Mouse (Mus musculus): Measurements from ENCODE around the gene Iqcn.
A peak's percentile ranks its signal among the peaks of the same experiment; 100 is the strongest.

GRCm38 (mm10) chr8:70700555-70700922 lies 2.7 kb upstream of the Iqcn start:
- TF ChIP-seq RCOR1 (IDR thresholded peaks at IDR 0.05; ENCODE audit: low read depth, low read length) = no peak
- TF ChIP-seq RAD21 (IDR thresholded peaks at IDR 0.05; ENCODE audit: low read depth, low read length) = peak; percentile 60
- peak; percentile 32 to 84 (median 80); a peak in 5 of 6 replicates for TF ChIP-seq CTCF (IDR thresholded peaks at IDR 0.05 in 2 of 3, conservative IDR thresholded peaks at IDR 0.05 in 1 of 3; ENCODE audit: control insufficient read depth in 1 of 3, insufficient read depth in 1 of 3, low read depth in 2 of 3, low read length in 3 of 3, poor library complexity in 1 of 3, severe bottlenecking in 1 of 3)
- peak in 1 of 2 experiments; percentile 32; a peak in 1 of 4 replicates for TF ChIP-seq POLR2A (IDR thresholded peaks at IDR 0.05; ENCODE audit: control insufficient read depth in 1 of 2, insufficient read depth in 1 of 2, low read depth in 1 of 2, low read length in 2 of 2, poor library complexity in 1 of 2)
- peak; percentile 63 for TF ChIP-seq TCF12 (IDR thresholded peaks at IDR 0.05; ENCODE audit: low read depth, low read length)
- TF ChIP-seq EP300 (IDR thresholded peaks at IDR 0.05; ENCODE audit: low read depth in 1 of 2, low read length in 2 of 2) = no peak; a peak in 1 of 4 replicates
- no peak for TF ChIP-seq POLR2AphosphoS5 (IDR thresholded peaks at IDR 0.05; ENCODE audit: borderline replicate concordance, low read depth, low read length)
- TF ChIP-seq POLR2AphosphoS2 (IDR thresholded peaks at IDR 0.05; ENCODE audit: low read length) = no peak
